Mouse (Mus musculus): ENCODE measurements around the gene Prss30. TPM values are rescaled to one million over a fixed set of nuclear protein-coding genes. Genes with fewer than 3 reads are reported as not detected.
A peak's percentile ranks its signal among the peaks of the same experiment; 100 is the strongest.

The Prss30 gene
- total and polyA plus RNA-seq, 3 experiments: not detected

DNA sequence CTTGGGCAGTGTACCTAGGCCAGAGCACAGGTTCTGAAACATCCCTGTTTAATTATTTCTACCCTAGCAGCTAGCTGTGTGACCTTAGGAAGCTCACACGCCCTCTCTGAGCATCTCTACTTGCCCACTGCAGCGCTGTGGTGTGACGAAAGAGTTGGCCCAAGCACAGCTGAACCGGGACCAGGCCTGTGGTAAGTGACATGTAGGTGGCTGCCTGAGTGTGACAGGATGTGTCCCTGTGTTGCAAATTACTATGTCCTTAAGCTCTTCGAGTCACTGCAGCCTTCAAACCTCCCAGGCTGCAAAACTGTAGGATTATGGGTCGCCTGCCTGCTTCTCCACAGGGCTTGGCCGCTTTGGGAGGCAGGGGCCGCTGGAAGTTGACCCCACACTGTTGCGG, 9.1 kb downstream of the Prss30 start:
- H3K36me3 ChIP-seq (ENCODE audit: control insufficient read depth in 1 of 2, insufficient read depth in 2 of 2, low read length in 2 of 2): no peaks in the 10 kb centered on the region
- H3K27ac ChIP-seq (ENCODE audit: control insufficient read depth, low read depth, low read length): no peak overlapping the region
- no peak overlapping the region for H3K4me3 ChIP-seq (ENCODE audit: control insufficient read depth in 1 of 2, insufficient read depth in 1 of 2, low read depth in 2 of 2, low read length in 2 of 2)
- H3K27me3 ChIP-seq (ENCODE audit: control insufficient read depth in 1 of 2, insufficient read depth in 2 of 2, low read length in 2 of 2): peaks cover 9 to 14% of the 10 kb centered on the region in 2 experiments; a peak in 3 of 4 replicates
- no peaks in the 10 kb centered on the region for H3K4me1 ChIP-seq (ENCODE audit: control insufficient read depth in 1 of 2, insufficient read depth in 2 of 2, low read length in 2 of 2)
- DNase-seq (ENCODE audit: low read depth, low spot score): no peak
- no peak overlapping the region for H3K9ac ChIP-seq (ENCODE audit: control insufficient read depth, low read depth, low read length, poor library complexity, severe bottlenecking)
- H3K79me2 ChIP-seq (ENCODE audit: control insufficient read depth, insufficient read depth, low read length, poor library complexity): no peaks in the 10 kb centered on the region
- TF ChIP-seq MEF2A (IDR thresholded peaks at IDR 0.05; ENCODE audit: extremely low read depth, insufficient replicate concordance, low read depth, low read length, poor library complexity, severe bottlenecking): no peak
- no peak for TF ChIP-seq TCF12 (IDR thresholded peaks at IDR 0.05; ENCODE audit: low read depth, low read length)
- no peak for TF ChIP-seq USF1 (IDR thresholded peaks at IDR 0.05; ENCODE audit: low read depth, low read length)
- TF ChIP-seq HCFC1 (IDR thresholded peaks at IDR 0.05; ENCODE audit: low read depth, low read length): no peak
- TF ChIP-seq RCOR1 (IDR thresholded peaks at IDR 0.05; ENCODE audit: low read depth, low read length): no peak
- TF ChIP-seq MYC (IDR thresholded peaks at IDR 0.05; ENCODE audit: low read depth, low read length): no peak
- no peak for TF ChIP-seq GABPA (IDR thresholded peaks at IDR 0.05; ENCODE audit: low read depth, low read length)
- TF ChIP-seq MAFK (IDR thresholded peaks at IDR 0.05; ENCODE audit: borderline replicate concordance, low read depth, low read length): no peak
- no peak for TF ChIP-seq ZMIZ1 (IDR thresholded peaks at IDR 0.05; ENCODE audit: low read depth, low read length)
- no peak for TF ChIP-seq POLR2AphosphoS5 (IDR thresholded peaks at IDR 0.05; ENCODE audit: borderline replicate concordance, low read depth, low read length)
- no peak for TF ChIP-seq SMC3 (IDR thresholded peaks at IDR 0.05; ENCODE audit: low read depth, low read length)
- TF ChIP-seq SIN3A (IDR thresholded peaks at IDR 0.05; ENCODE audit: low read length): no peak
- no peaks in the 10 kb centered on the region for H3K9me3 ChIP-seq (replicated peaks; ENCODE audit: insufficient read depth, low read length)

DNA sequence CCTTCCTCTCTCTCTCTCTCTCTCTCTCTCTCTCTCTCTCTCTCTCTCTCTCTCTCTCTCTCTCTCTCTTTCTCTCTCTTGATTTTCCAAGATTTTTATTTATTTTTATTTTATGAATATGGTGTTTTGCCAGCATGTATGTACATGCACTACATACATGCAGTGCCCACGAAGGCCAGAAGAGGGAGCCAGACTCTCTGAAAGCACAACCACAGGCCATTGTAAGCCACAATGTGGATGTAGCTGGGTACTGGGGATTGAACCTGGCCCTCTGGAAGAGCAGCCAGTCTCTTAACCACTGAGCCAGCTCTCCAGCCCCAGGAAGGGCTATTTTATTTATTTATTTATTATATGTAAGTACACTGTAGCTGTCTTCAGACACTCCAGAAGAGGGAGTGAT, 11.1 kb downstream of the Prss30 start:
- H3K27ac ChIP-seq (ENCODE audit: control insufficient read depth, low read depth, low read length): no peak overlapping the region
- TF ChIP-seq CTCF (IDR thresholded peaks at IDR 0.05 in 2 of 3, conservative IDR thresholded peaks at IDR 0.05 in 1 of 3; ENCODE audit: control insufficient read depth in 1 of 3, insufficient read depth in 1 of 3, low read depth in 2 of 3, low read length in 3 of 3, poor library complexity in 1 of 3, severe bottlenecking in 1 of 3) (peak; percentile 62 to 83 (median 75)), RAD21 (IDR thresholded peaks at IDR 0.05; ENCODE audit: low read depth, low read length) (peak; percentile 70), ZC3H11A (IDR thresholded peaks at IDR 0.05; ENCODE audit: low read depth, low read length) (peak; percentile 57), CHD2 (IDR thresholded peaks at IDR 0.05; ENCODE audit: low read length) (no peak), SMC3 (IDR thresholded peaks at IDR 0.05; ENCODE audit: low read depth, low read length) (peak; percentile 77)
- H3K4me1 ChIP-seq (ENCODE audit: control insufficient read depth in 1 of 2, insufficient read depth in 2 of 2, low read length in 2 of 2): no peaks in the 10 kb centered on the region
- H3K36me3 ChIP-seq (ENCODE audit: control insufficient read depth in 1 of 2, insufficient read depth in 2 of 2, low read length in 2 of 2): no peaks in the 10 kb centered on the region
- H3K79me2 ChIP-seq (ENCODE audit: control insufficient read depth, insufficient read depth, low read length, poor library complexity): no peaks in the 10 kb centered on the region
- no peaks in the 10 kb centered on the region for H3K9me3 ChIP-seq (replicated peaks; ENCODE audit: insufficient read depth, low read length)
- no peak overlapping the region for H3K4me3 ChIP-seq (ENCODE audit: control insufficient read depth in 1 of 2, insufficient read depth in 1 of 2, low read depth in 2 of 2, low read length in 2 of 2)
- H3K27me3 ChIP-seq (ENCODE audit: control insufficient read depth in 1 of 2, insufficient read depth in 2 of 2, low read length in 2 of 2): peaks cover 9 to 11% of the 10 kb centered on the region in 2 experiments; a peak in 3 of 4 replicates
- no peak overlapping the region for H3K9ac ChIP-seq (ENCODE audit: control insufficient read depth, low read depth, low read length, poor library complexity, severe bottlenecking)
- DNase-seq (ENCODE audit: low read depth, low spot score): peak; percentile 82

Data from MEL (cell line).